Mouse (Mus musculus) olfactory bulb, adult 2 months (tissue): ENCODE measurements around the gene Fam163b.

Source experiments
- CTCF ChIP-seq: fragments of 200-500 bp; IDR thresholded peaks from 2 replicates; pipeline ENCODE4 v1.5.1; 2012; ENCODE audit warnings: low read depth, mild to moderate bottlenecking, low read length, moderate library complexity; ENCODE audit not compliant: insufficient read depth
- POLR2A ChIP-seq: fragments of 200-500 bp; IDR thresholded peaks from 2 replicates; pipeline ENCODE4 v1.6.1; 2012; ENCODE audit warnings: mild to moderate bottlenecking, low read depth, low read length, moderate library complexity; ENCODE audit not compliant: insufficient read depth

GRCm38 (mm10) chr2:27149457-27149856 is 7.2 kb upstream of the Fam163b start:
- TF ChIP-seq POLR2A (no peak), CTCF (no peak)
